Mouse (Mus musculus) MEL (cell line): ENCODE results near the gene Il2ra. TPM values are rescaled to one million over a fixed set of nuclear protein-coding genes. Genes with fewer than 3 reads are reported as not detected.

Experiments
- DNase-seq: peaks from one replicate; pipeline ENCODE4 v3.0.0; 2011; ENCODE audit warnings: low read depth, low spot score
- H3K27ac ChIP-seq: 2 replicates; pipeline ENCODE4 v1.5.1; 2012; ENCODE audit warnings: low read depth, mild to moderate bottlenecking, control low read depth, low read length, moderate library complexity; ENCODE audit not compliant: control insufficient read depth
- H3K27me3 ChIP-seq, 2 experiments: fragments of 150-350 bp in 1 of 2; sonication (generic) in 1 of 2; 2 replicates each; pipeline ENCODE4 v1.6.1; 2012; ENCODE audit warnings: low read length in 2 of 2, mild to moderate bottlenecking in 2 of 2, improper control_type of control experiment in 1 of 2, moderate library complexity in 1 of 2; ENCODE audit not compliant: insufficient read depth in 2 of 2, control insufficient read depth in 1 of 2
- H3K36me3 ChIP-seq, 2 experiments: 2 replicates each; pipeline ENCODE4 v1.6.1; 2012 to 2014; ENCODE audit warnings: low read length in 2 of 2, improper control_type of control experiment in 1 of 2, inconsistent platforms in 1 of 2, mild to moderate bottlenecking in 1 of 2; ENCODE audit not compliant: insufficient read depth in 2 of 2, control insufficient read depth in 1 of 2
- H3K4me1 ChIP-seq, 2 experiments: fragments of 150-350 bp in 1 of 2; sonication (generic) in 1 of 2; 2 replicates each; pipeline ENCODE4 v1.6.1; 2012; ENCODE audit warnings: low read length in 2 of 2, improper control_type of control experiment in 1 of 2, mild to moderate bottlenecking in 1 of 2; ENCODE audit not compliant: insufficient read depth in 2 of 2, control insufficient read depth in 1 of 2
- H3K4me3 ChIP-seq, 2 experiments: fragments of 150-350 bp in 1 of 2; sonication (generic) in 1 of 2; 2 replicates each; pipeline ENCODE4 v1.5.1; 2012; ENCODE audit warnings: low read depth in 2 of 2, low read length in 2 of 2, mild to moderate bottlenecking in 2 of 2, moderate library complexity in 2 of 2, control low read depth in 1 of 2, improper control_type of control experiment in 1 of 2; ENCODE audit not compliant: control insufficient read depth in 1 of 2, insufficient read depth in 1 of 2
- H3K79me2 ChIP-seq: 2 replicates; pipeline ENCODE4 v1.6.1; 2012; ENCODE audit warnings: mild to moderate bottlenecking, low read length, moderate library complexity; ENCODE audit not compliant: control insufficient read depth, poor library complexity, insufficient read depth
- H3K9ac ChIP-seq: 2 replicates; pipeline ENCODE4 v1.6.1; 2012; ENCODE audit warnings: low read depth, mild to moderate bottlenecking, control low read depth, low read length, moderate library complexity; ENCODE audit not compliant: control insufficient read depth, poor library complexity, severe bottlenecking
- H3K9me3 ChIP-seq: fragments of 150-350 bp; sonication (generic); replicated peaks from 2 replicates; pipeline ENCODE4 v1.6.1; 2012; ENCODE audit warnings: mild to moderate bottlenecking, low read length, improper control_type of control experiment, moderate library complexity; ENCODE audit not compliant: insufficient read depth
- CHD1 ChIP-seq: IDR thresholded peaks from 2 replicates; pipeline ENCODE4 v1.6.1; 2012; ENCODE audit warnings: low read depth, mild to moderate bottlenecking, inconsistent platforms, low read length, improper control_type of control experiment
- CTCF ChIP-seq, 3 experiments: IDR thresholded peaks in 2 of 3; conservative IDR thresholded peaks in 1 of 3; 2 replicates each; pipeline ENCODE4 v1.5.1; 2011 to 2012; ENCODE audit warnings: low read length in 3 of 3, low read depth in 2 of 3, mild to moderate bottlenecking in 2 of 3, improper control_type of control experiment in 1 of 3, inconsistent platforms in 1 of 3, mixed read lengths in 1 of 3, moderate library complexity in 1 of 3; ENCODE audit not compliant: control insufficient read depth in 1 of 3, insufficient read depth in 1 of 3, poor library complexity in 1 of 3, severe bottlenecking in 1 of 3
- E2F4 ChIP-seq: IDR thresholded peaks from 2 replicates; pipeline ENCODE4 v1.6.1; 2011; ENCODE audit warnings: low read depth, low read length, improper control_type of control experiment, borderline replicate concordance
- ETS1 ChIP-seq: IDR thresholded peaks from 2 replicates; pipeline ENCODE4 v1.6.1; 2012; ENCODE audit warnings: low read depth, mild to moderate bottlenecking, inconsistent platforms, low read length, improper control_type of control experiment, moderate library complexity
- GABPA ChIP-seq: IDR thresholded peaks from 2 replicates; pipeline ENCODE4 v1.6.1; 2012; ENCODE audit warnings: low read depth, mild to moderate bottlenecking, inconsistent platforms, low read length, improper control_type of control experiment, moderate library complexity
- GATA1 ChIP-seq: IDR thresholded peaks from 2 replicates; pipeline ENCODE4 v1.6.1; 2011; ENCODE audit warnings: low read depth, low read length, improper control_type of control experiment
- HCFC1 ChIP-seq: IDR thresholded peaks from 2 replicates; pipeline ENCODE4 v1.6.1; 2012; ENCODE audit warnings: low read depth, mild to moderate bottlenecking, inconsistent platforms, low read length, improper control_type of control experiment, moderate library complexity
- JUND ChIP-seq: IDR thresholded peaks from 2 replicates; pipeline ENCODE4 v1.6.1; 2011; ENCODE audit warnings: low read depth, mild to moderate bottlenecking, improper control_type of control experiment, low read length
- MAFK ChIP-seq: IDR thresholded peaks from 2 replicates; pipeline ENCODE4 v1.6.1; 2011; ENCODE audit warnings: low read depth, mild to moderate bottlenecking, low read length, improper control_type of control experiment, borderline replicate concordance
- MAZ ChIP-seq: IDR thresholded peaks from 2 replicates; pipeline ENCODE4 v1.6.1; 2012; ENCODE audit warnings: low read depth, mild to moderate bottlenecking, inconsistent platforms, low read length, improper control_type of control experiment
- MEF2A ChIP-seq: IDR thresholded peaks from 2 replicates; pipeline ENCODE4 v1.6.1; 2014; ENCODE audit warnings: low read depth, mild to moderate bottlenecking, inconsistent platforms, low read length, improper control_type of control experiment; ENCODE audit not compliant: poor library complexity, insufficient replicate concordance, severe bottlenecking; ENCODE audit errors: extremely low read depth
- MXI1 ChIP-seq: IDR thresholded peaks from 2 replicates; pipeline ENCODE4 v1.6.1; 2011; ENCODE audit warnings: mild to moderate bottlenecking, low read depth, low read length, improper control_type of control experiment
- MYC ChIP-seq: IDR thresholded peaks from 2 replicates; pipeline ENCODE4 v1.6.1; 2011; ENCODE audit warnings: low read depth, mild to moderate bottlenecking, low read length, improper control_type of control experiment, moderate library complexity
- NELFE ChIP-seq: IDR thresholded peaks from 2 replicates; pipeline ENCODE4 v1.6.1; 2011; ENCODE audit warnings: low read depth, low read length, improper control_type of control experiment
- NRF1 ChIP-seq: IDR thresholded peaks from 2 replicates; pipeline ENCODE4 v1.6.1; 2014; ENCODE audit warnings: low read depth, mild to moderate bottlenecking, inconsistent platforms, low read length, improper control_type of control experiment, moderate library complexity; ENCODE audit not compliant: poor library complexity, insufficient read depth, severe bottlenecking
- POLR2A ChIP-seq, 2 experiments: IDR thresholded peaks; 2 replicates each; pipeline ENCODE4 v1.6.1; 2011 to 2012; ENCODE audit warnings: low read length in 2 of 2, mild to moderate bottlenecking in 2 of 2, control low read depth in 1 of 2, improper control_type of control experiment in 1 of 2, low read depth in 1 of 2, moderate library complexity in 1 of 2; ENCODE audit not compliant: control insufficient read depth in 1 of 2, insufficient read depth in 1 of 2, poor library complexity in 1 of 2
- POLR2AphosphoS2 ChIP-seq: IDR thresholded peaks from 2 replicates; pipeline ENCODE4 v1.6.1; 2011; ENCODE audit warnings: low read length, improper control_type of control experiment
- RAD21 ChIP-seq: IDR thresholded peaks from 2 replicates; pipeline ENCODE4 v1.6.1; 2011; ENCODE audit warnings: mild to moderate bottlenecking, low read depth, low read length, improper control_type of control experiment
- RCOR1 ChIP-seq: IDR thresholded peaks from 2 replicates; pipeline ENCODE4 v1.6.1; 2012; ENCODE audit warnings: low read depth, mild to moderate bottlenecking, inconsistent platforms, low read length, improper control_type of control experiment
- SIN3A ChIP-seq: IDR thresholded peaks from 2 replicates; pipeline ENCODE4 v1.6.1; 2012; ENCODE audit warnings: low read length, improper control_type of control experiment, inconsistent platforms
- TAL1 ChIP-seq: IDR thresholded peaks from 2 replicates; pipeline ENCODE4 v1.6.1; 2012; ENCODE audit warnings: mild to moderate bottlenecking, inconsistent platforms, low read length, moderate library complexity, mixed read lengths
- TBP ChIP-seq: IDR thresholded peaks from 2 replicates; pipeline ENCODE4 v1.8.0; 2011; ENCODE audit warnings: low read depth, low read length, improper control_type of control experiment
- TCF12 ChIP-seq: IDR thresholded peaks from 2 replicates; pipeline ENCODE4 v1.6.1; 2014; ENCODE audit warnings: low read depth, mild to moderate bottlenecking, inconsistent platforms, low read length, improper control_type of control experiment, moderate library complexity
- UBTF ChIP-seq: IDR thresholded peaks from 2 replicates; pipeline ENCODE4 v1.6.1; 2012; ENCODE audit warnings: low read depth, mild to moderate bottlenecking, inconsistent platforms, low read length, improper control_type of control experiment, moderate library complexity, borderline replicate concordance; ENCODE audit not compliant: insufficient read depth
- USF1 ChIP-seq: IDR thresholded peaks from 2 replicates; pipeline ENCODE4 v1.6.1; 2014; ENCODE audit warnings: low read depth, mild to moderate bottlenecking, inconsistent platforms, low read length, improper control_type of control experiment, moderate library complexity
- USF2 ChIP-seq, 2 experiments: IDR thresholded peaks; 2 replicates each; pipeline ENCODE4 v1.6.1; 2011 to 2012; ENCODE audit warnings: improper control_type of control experiment in 2 of 2, low read length in 2 of 2, borderline replicate concordance in 1 of 2, inconsistent platforms in 1 of 2, low read depth in 1 of 2, mild to moderate bottlenecking in 1 of 2; ENCODE audit not compliant: insufficient read depth in 1 of 2
- ZMIZ1 ChIP-seq: IDR thresholded peaks from 2 replicates; pipeline ENCODE4 v1.6.1; 2012; ENCODE audit warnings: low read depth, mild to moderate bottlenecking, inconsistent platforms, low read length, improper control_type of control experiment, moderate library complexity
- polyA plus RNA-seq, 2 experiments: library from polyadenylated mRNA; stranded (reverse) in 1 of 2; unstranded in 1 of 2; fragments of >175 nt in 1 of 2; fragments of >200 nt in 1 of 2; gene quantifications; 2 replicates each; pipeline versions ENCODE4 v1.2.1 to v1.2.4; 2012; ENCODE audit warnings: low replicate concordance in 2 of 2, low read depth in 1 of 2; ENCODE audit not compliant: insufficient read length in 2 of 2, insufficient read depth in 1 of 2, missing spikeins in 1 of 2
- total RNA-seq: library from RNA; depleted of rRNA; stranded (reverse); fragments of 300-350 nt; gene quantifications from 2 replicates; pipeline ENCODE4 v1.2.3, GENCODE M21; 2012

Il2ra gene
- total and polyA plus RNA-seq, 3 experiments = not detected

DNA sequence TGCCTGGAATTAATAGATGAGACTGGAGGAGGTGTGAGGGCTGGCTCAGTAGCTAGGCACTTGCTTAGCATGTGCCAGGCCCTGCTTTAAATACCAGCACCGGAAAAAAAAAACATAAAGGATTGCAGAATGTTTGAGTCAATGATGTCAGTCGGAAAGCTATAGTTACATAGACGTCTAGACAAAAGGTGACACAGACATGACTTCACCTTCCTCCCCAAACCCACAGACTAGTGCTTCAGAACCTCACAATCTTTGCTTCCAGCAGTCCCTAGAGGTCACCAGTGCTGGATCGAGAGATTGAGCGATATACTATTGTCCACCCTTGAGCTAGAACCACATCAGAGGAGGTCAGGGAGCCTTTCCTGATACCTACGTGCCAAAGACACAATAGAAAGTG is 7.6 kb upstream of the Il2ra start:
- no peak for TF ChIP-seq GATA1
- H3K9ac ChIP-seq = no peak overlapping the region
- H3K9me3 ChIP-seq = no peaks in the 10 kb centered on the region
- 0 out of 4 replicates have a peak, but pooled peaks cover 0 to 3% of the 10 kb centered on the region in 2 experiments for H3K4me1 ChIP-seq
- H3K4me3 ChIP-seq = no peak overlapping the region
- no peaks in the 10 kb centered on the region for H3K79me2 ChIP-seq
- DNase-seq = no peak
- no peaks in the 10 kb centered on the region for H3K36me3 ChIP-seq
- no peaks in the 10 kb centered on the region for H3K27me3 ChIP-seq
- no peak overlapping the region for H3K27ac ChIP-seq

DNA sequence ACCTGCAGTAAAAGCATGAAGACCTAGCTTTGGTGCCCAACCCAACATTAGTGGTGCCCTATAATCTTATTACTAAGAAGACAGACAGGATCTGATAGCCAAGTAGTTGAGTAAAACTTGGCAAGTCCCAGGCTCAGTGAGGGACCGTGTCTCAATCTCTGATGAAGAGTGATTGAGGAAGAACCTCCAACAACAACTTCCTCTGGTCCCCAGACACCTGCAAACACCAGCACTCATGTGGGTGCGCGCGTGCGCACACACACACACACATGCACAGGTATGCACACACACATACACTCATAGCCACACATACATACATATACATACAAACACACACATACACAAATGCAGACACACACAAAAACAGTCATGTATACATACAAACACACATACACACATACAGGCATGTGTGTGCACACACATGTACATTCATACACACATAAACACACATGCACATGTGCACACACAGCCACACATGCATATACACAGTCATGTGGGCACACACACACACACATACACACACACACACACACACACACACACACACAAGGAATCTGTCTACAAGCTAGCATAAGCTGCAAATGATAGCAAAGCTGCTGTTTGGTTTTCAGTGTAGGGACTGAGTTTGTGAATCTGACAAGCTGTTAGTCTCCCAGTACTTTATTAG is 7.0 kb upstream of the Il2ra start:
- no peak overlapping the region for H3K9ac ChIP-seq

DNA sequence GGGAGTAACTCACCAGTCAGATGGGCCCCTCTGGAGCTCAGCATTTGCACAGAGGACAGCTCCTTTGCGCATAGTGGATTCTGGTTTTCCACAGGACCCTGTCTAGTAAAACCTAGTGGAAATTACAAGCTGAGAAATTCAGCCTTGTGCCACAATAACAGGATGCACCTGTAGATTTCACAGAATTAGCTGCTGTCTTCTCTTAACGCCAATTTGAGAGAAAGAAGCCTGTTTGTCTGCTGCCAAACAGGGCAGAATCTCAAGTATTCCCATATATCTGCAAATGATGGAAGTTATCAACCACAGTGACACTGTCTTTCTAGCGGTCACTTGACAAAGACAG is 6.5 kb upstream of the Il2ra start:
- Histone ChIP-seq H3K36me3 (no peaks in the 10 kb centered on the region), H3K4me3 (no peak overlapping the region), H3K9me3 (no peaks in the 10 kb centered on the region), H3K79me2 (no peaks in the 10 kb centered on the region), H3K27ac (no peak overlapping the region), H3K9ac (no peak overlapping the region), H3K27me3 (no peaks in the 10 kb centered on the region), H3K4me1 (0 out of 4 replicates have a peak, but pooled peaks cover 0 to 3% of the 10 kb centered on the region in 2 experiments)
- TF ChIP-seq POLR2AphosphoS2 = no peak
- no peak for TF ChIP-seq MAFK
- TF ChIP-seq USF2 (IDR thresholded peaks at IDR 0.05; ENCODE audit: borderline replicate concordance in 1 of 2, insufficient read depth in 1 of 2, low read depth in 1 of 2, low read length in 2 of 2) = no peak
- no peak for TF ChIP-seq JUND
- no peak for TF ChIP-seq CHD1
- TF ChIP-seq USF1 = no peak
- no peak for TF ChIP-seq MEF2A
- TF ChIP-seq GABPA = no peak
- no peak for TF ChIP-seq MAZ
- no peak for TF ChIP-seq POLR2A (IDR thresholded peaks at IDR 0.05; ENCODE audit: control insufficient read depth in 1 of 2, insufficient read depth in 1 of 2, low read depth in 1 of 2, low read length in 2 of 2, poor library complexity in 1 of 2)
- no peak for TF ChIP-seq ETS1
- TF ChIP-seq ZMIZ1 = no peak
- no peak for TF ChIP-seq TAL1
- no peak for TF ChIP-seq TCF12
- TF ChIP-seq CTCF (IDR thresholded peaks at IDR 0.05 in 2 of 3, conservative IDR thresholded peaks at IDR 0.05 in 1 of 3; ENCODE audit: control insufficient read depth in 1 of 3, insufficient read depth in 1 of 3, low read depth in 2 of 3, low read length in 3 of 3, poor library complexity in 1 of 3, severe bottlenecking in 1 of 3) = no peak
- TF ChIP-seq SIN3A = no peak
- TF ChIP-seq RCOR1 = no peak
- no peak for DNase-seq

More for the DNA sequence above, 7.0 kb upstream of the Il2ra start:
- Histone ChIP-seq H3K27me3 (no peaks in the 10 kb centered on the region), H3K79me2 (no peaks in the 10 kb centered on the region), H3K36me3 (no peaks in the 10 kb centered on the region), H3K4me3 (no peak overlapping the region), H3K4me1 (0 out of 4 replicates have a peak, but pooled peaks cover 0 to 3% of the 10 kb centered on the region in 2 experiments), H3K27ac (no peak overlapping the region), H3K9me3 (no peaks in the 10 kb centered on the region)
- no peak for DNase-seq
- TF ChIP-seq HCFC1 (no peak), CTCF (IDR thresholded peaks at IDR 0.05 in 2 of 3, conservative IDR thresholded peaks at IDR 0.05 in 1 of 3; ENCODE audit: control insufficient read depth in 1 of 3, insufficient read depth in 1 of 3, low read depth in 2 of 3, low read length in 3 of 3, poor library complexity in 1 of 3, severe bottlenecking in 1 of 3) (no peak), USF2 (IDR thresholded peaks at IDR 0.05; ENCODE audit: borderline replicate concordance in 1 of 2, insufficient read depth in 1 of 2, low read depth in 1 of 2, low read length in 2 of 2) (no peak), POLR2AphosphoS2 (no peak), MYC (no peak), TCF12 (no peak), E2F4 (no peak), NRF1 (no peak), MXI1 (no peak), JUND (no peak), GATA1 (no peak), SIN3A (no peak), RCOR1 (no peak), GABPA (no peak), UBTF (no peak), ETS1 (no peak), NELFE (no peak), TBP (no peak), RAD21 (no peak), USF1 (no peak)
